Mouse (Mus musculus) retina, adult 2 months (tissue): ENCODE data around the gene Tmprss3.

Source experiments
- DNase-seq: peaks from one replicate; pipeline ENCODE4 v3.0.0-alpha.2; 2012; ENCODE audit warnings: low read depth, low spot score

Tmprss3 gene

GRCm38 (mm10) chr17:31195207-31195606, 3.6 kb downstream of the Tmprss3 start:
- DNase-seq = no peak

DNA sequence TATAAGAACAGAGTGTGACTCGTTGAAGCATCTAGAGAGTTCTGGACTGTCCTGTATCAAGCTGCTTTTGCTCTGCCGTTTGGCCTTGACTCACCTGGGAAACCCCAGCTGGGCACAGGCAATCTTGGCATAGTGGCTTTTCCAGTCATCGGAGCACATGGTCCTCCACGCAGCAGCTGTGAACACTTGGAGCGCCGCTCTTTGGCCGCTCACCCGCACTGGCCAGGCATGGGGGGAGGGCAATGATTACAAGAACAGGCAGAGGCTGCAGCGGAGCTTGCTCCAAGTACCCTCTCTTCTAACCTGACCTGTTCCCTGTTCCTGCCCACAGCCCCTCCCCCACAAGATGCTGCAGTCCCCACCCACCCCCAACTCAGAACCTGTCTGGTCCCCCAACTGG, 5.4 kb downstream of the Tmprss3 start:
- no peak for DNase-seq

DNA sequence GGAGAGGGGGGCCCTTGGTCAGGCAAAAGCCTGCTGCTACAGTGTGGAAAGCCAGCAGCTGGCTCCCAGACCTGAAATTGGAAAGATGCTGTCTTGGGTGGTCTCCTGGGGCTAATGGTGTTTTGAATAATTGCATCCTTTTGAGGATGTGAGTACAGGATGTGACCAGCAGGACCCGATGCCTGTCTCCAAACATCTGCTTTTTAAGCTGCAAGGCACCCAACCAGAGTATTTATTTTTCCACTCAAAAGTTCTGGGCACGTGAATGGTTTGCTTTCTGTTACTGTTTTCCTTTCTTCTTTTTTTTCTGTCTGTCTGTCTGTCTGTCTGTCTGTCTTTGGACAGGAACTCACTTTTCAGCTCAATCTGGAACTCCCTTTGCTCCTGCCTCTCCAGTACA, 6.1 kb downstream of the Tmprss3 start:
- DNase-seq = no peak

DNA sequence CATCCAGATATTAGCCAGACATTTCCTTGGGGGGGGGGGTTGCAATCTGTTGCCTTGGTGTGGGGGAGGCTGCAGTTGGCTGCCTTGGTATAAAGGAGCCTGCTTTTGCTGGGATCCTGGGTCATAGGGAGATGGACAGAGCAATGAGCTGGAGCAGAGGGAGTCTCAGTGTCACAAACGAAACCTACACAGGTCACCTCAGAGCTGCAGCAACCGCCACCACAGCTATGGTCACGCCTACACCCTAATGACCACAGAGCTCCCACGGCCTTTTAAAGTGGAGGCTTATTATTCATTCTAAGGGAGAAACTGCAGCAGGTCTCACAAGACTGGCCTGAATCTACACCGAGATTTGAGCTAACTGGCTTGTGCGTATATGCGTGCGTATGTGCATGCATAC, 7.0 kb downstream of the Tmprss3 start:
- no peak for DNase-seq

DNA sequence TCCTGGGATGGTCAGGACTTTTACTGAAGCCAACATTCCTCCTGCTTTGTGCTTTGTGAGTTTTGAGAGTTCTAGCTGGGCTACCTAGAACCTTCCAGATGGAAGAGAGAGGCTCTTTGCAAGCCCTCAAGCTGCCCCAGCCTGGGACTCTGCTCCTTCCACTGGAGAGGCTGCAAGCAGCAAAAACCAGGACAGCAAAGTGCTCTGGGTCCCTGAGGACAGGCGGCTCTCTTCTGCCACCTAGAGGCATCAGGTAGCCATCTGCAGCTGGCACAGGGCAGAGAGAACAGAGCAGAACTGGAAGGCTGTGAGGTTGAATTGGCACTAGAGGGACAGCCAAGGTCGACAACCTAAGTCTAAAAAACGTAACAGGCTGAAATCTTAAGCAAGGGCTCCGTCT, 11.4 kb downstream of the Tmprss3 start:
- peak; percentile 48 for DNase-seq

GRCm38 (mm10) chr17:31184269-31184990, 14.3 kb downstream of the Tmprss3 start:
- DNase-seq = no peak

- DNase-seq = no peak
Measured at GRCm38 (mm10) chr17:31183180-31183974, 15.4 kb downstream of the Tmprss3 start.

DNA sequence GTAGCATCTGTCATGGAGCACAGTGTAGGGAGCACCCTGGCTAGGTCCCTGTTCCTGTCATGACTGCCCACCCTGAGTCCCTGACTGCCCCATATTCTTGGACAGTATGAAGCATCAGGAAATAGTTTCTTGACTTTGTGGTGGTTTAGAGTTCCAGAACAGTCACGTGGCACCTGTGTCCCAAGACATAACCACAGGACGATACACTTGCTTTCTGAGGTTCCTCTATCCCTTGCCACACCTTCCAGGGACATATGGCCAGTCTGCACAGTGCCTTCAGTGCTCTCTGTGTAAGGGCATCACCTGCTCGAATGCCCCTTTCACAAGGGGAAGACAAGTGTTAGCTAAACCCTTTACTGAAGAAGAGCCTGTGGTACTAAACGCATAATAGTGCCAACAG, 17.3 kb downstream of the Tmprss3 start:
- no peak for DNase-seq

GRCm38 (mm10) chr17:31176321-31176720, 22.5 kb downstream of the Tmprss3 start:
- DNase-seq = no peak

GRCm38 (mm10) chr17:31169796-31170195, 29.0 kb downstream of the Tmprss3 start:
- DNase-seq = no peak

DNA sequence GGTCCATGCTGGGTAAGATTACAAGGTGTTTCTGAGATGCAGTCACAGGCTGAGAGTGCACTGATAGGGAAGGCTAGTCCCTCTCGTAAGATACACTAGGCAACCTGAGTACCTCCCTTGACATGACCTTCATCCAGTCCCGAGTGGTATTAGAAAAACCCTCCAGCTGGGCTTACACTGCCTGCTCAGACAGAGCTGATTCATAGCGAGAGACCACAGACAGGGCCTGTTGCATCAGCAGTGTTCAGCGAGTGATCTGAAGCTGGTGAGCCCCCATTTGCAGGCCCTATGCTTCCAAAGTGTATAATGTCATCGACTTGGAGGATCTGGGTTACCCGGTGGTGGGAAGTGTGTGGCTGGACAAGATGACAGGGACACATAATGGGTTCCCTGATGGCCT, 33.6 kb downstream of the Tmprss3 start, which contains the start of gene Tff1:
Gene Tff1 (minus strand): TSS at position 151 of the 400 bp plus-strand sequence.
- DNase-seq = no peak

DNA sequence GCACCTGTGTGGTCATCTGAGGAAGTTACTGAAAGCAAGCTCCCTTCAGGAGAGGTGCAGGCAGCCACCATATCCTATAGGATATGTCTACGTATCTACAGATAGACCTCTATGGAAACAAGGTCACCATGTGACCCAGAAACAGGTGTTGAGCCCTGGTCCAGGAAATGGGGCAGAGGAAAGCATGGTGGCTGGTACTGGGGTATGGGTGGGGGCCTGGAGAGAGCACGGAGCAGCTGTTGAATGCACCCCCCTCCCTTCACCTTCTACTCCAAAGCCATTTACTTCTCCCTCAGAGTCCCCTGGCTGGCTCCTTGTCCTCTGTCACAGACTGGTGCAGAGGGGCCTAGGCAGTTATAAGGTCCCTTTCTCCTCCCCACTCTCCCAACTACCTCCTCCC, 35.0 kb downstream of the Tmprss3 start:
- DNase-seq = no peak

GRCm38 (mm10) chr17:31162607-31163006, 36.2 kb downstream of the Tmprss3 start:
- no peak for DNase-seq

- DNase-seq = no peak
Measured at GRCm38 (mm10) chr17:31160291-31160690, 38.5 kb downstream of the Tmprss3 start.

GRCm38 (mm10) chr17:31157921-31158320, 40.9 kb downstream of the Tmprss3 start:
- DNase-seq = no peak

DNA sequence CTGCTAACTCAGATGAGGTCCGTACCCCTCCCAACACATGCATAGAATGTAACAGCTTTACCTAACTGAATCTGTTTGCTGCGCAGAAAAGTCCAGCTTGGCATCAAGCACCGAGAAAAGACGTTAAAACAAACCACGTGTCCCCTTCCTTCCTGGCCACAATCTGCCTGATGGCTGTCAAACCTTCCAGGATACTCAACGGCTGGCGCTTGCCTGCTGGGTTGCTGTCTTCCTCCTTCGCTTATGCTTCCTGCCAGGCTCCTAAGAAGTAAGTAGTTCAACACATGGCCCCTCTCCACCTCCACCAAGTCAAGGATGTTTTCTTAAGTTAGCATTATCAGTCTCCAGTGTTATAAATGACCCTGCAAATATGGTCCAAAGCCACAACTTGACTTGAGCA, 45.0 kb downstream of the Tmprss3 start:
- DNase-seq = no peak

- DNase-seq = no peak
Measured at GRCm38 (mm10) chr17:31152966-31153499, 45.7 kb downstream of the Tmprss3 start.

- no peak for DNase-seq
Measured at GRCm38 (mm10) chr17:31152512-31152911, 46.3 kb downstream of the Tmprss3 start.

DNA sequence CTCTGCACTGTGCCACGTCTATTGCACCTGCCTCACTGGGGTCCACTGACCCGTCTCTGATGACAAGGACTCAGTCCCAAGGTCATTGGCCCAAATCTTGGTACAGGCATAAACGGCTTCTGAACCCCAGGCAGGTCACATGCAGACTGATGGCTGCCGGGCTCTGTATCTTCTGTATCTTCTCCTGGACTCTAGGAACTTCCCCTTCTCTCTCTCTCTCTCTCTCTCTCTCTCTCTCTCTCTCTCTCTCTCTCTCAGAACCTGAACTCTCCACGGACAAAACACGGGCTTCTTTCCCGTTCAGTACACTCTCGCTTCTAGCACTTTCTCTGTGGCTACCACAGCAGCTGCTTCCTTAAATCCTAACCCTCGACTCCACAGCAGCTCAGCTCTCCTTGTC, 52.8 kb downstream of the Tmprss3 start:
- no peak for DNase-seq

- no peak for DNase-seq
Measured at GRCm38 (mm10) chr17:31144040-31145037, 54.4 kb downstream of the Tmprss3 start, which contains the start of gene Tff2. Gene Tff2, minus strand, starts transcription at chr17:31144282.

DNA sequence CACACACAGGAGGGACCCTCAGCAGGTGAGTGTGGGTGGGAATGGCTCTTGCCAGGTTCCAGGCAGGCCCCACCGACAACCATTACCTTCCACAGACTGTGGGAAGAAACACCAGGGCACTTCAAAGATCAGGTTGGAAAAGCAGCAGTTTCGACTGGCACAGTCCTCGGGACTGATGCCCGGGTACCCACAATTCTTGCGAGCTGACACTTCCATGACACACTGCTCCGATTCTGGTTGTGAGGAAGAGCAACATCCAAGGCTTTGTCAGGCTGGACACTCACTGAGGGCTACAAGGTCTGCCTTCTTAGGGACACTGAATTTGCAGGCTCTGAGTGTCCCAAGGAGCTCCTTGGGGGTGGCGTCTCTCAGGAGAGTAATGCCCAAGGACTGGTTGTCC, 56.7 kb downstream of the Tmprss3 start:
- DNase-seq = no peak
